Mouse (Mus musculus): Measurements from ENCODE around the gene 2210408I21Rik.

DNA sequence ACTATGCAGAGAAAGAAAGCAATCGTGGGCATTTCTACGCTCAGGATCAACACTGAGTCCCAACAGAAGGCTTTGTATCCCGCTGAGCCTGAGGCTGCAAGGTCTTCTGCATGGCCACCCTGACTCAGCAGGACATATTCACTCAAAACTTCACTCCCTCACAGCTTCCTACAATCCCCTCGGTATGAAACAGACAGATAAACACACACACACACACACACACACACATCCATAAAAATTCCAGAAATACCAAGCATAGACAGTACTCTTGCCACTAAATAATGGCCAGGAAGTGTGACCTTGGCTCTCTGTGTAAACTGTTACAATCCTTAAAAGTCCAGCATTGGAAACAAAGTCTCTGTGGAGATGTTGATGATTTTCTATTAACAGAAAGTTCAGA, 458.7 kb downstream of the 2210408I21Rik start:
- TF ChIP-seq GATA1 (IDR thresholded peaks at IDR 0.05; ENCODE audit: borderline replicate concordance, low read length), result no peak
- TF ChIP-seq FLI1 (IDR thresholded peaks at IDR 0.05; ENCODE audit: low read length), result no peak
